Mouse (Mus musculus) ovary, adult 18-20 months (tissue): ENCODE measurements at regions not wholly inside any gene's neighbourhood (a gene's known extent, or its start where the extent isn't known, plus 50 kb on each side); places are given as distances from the start of the nearest gene placed in this dataset.

Experiments used
- DNase-seq: peaks from one replicate; pipeline ENCODE4 v3.0.0; 2022; ENCODE audit warnings: low spot score, mixed read lengths

DNA sequence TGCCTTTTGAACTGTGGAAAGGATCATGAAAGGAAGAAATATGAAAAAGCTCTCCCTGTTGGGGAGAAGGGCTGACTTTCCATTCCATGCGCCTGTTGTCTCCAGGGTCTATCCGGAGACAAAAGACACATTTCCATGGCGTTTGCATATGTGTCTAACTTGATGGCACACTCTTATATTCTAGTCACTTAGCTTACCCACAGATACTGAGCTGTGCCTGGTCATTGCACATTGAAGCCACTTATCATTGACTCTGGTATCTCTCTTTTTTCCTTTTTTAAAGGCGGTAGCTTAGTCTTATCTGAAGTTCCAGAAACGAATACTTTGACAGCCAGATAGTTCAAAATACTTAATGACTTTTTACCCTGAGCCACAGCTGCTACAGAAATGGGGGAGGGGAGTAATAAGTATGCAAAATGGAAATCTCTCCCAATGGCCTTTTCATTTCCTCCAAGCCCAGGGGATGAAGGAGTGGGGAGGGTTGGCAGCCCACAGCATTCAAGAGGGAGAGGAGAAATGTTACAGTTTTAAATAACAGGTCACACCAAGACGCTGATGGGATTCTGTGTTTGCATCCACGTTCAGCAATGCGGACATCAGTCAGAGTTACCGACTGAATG lies 137.9 kb upstream of the Slc35f3 start:
- no peak for DNase-seq

GRCm38 (mm10) chr8:126162748-126163371 lies 135.5 kb upstream of the Slc35f3 start:
- DNase-seq: no peak

DNA sequence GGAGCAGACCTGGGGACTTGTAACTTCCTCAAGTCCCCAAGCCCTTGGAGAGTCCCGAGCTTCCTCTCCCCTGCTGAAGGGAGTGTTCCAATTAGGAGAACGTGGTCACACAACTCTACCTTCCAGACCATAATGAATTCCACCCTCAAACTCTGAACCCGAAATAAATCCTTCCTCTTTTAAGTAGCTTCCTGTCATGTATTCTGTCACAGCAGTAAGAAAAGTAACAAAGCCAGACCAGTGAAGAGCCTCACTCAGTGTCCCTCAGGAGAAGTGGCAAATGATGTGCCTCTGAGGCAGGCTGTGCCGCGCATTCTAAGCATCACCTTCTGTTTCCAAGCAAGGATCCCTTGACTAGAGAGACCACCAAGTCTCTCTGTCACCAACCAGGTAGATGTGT lies 134.4 kb upstream of the Slc35f3 start:
- DNase-seq: no peak

GRCm38 (mm10) chr8:126165486-126166095 lies 132.8 kb upstream of the Slc35f3 start:
- DNase-seq: no peak

DNA sequence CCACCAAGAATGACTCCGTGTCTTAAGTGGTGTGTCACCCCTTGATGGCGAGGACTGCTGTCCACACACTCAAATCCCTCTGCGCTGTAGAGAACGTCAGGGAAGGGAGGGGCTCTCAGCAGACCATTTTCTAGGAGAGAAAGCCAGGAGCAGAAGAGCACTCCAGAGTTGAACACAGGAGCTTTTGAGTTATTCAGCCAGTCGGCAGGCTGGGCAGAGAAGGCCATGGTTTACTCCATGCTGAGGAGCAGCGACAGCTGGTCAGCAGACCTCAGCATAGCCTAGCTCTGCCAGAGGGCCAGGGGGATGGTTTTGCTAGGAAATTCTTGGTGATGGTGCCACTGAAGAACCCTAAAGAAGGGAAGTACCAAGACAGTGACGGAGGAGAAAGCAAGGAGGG lies 132.0 kb upstream of the Slc35f3 start:
- no peak for DNase-seq

DNA sequence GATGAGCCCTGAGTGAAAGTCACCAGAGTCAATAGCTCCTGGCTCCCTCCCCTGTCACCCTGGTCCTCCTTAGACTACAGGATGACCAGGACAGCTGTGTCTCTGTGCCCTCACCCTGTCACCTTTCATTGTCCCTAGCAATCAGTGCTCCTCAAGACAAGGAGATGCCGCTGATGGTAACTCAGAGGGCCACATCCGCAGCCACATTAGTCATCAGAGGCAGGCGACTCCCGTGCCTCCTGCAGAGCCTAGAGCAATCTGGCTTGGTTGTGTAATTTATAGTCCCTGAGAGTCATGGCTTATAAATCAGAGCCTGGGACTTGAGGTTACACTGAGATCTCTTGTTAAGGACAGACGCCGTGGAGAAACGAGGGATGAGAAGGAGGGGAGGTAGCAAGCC lies 123.9 kb upstream of the Slc35f3 start:
- no peak for DNase-seq

GRCm38 (mm10) chr8:126176305-126176704 lies 122.1 kb upstream of the Slc35f3 start:
- no peak for DNase-seq

DNA sequence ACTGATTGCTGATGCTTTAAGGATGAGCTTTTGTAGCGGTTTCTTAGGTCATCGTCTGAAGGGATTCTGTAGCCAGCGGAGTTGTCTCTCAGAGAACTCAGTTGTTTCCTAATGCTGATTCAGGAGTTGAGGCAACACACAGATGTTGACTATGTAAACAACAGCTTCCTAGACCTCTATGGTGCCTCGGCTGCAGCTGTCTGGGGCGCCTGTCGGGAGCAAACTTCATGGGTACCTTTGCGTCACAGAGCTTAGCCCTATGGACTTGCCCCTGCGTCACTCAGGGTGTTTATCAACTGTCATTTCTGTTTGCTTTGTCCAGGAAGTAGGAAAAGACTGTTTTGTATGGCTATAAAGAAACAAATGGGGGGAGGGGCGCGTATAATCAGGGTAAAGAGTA lies 120.5 kb upstream of the Slc35f3 start:
- DNase-seq: no peak

DNA sequence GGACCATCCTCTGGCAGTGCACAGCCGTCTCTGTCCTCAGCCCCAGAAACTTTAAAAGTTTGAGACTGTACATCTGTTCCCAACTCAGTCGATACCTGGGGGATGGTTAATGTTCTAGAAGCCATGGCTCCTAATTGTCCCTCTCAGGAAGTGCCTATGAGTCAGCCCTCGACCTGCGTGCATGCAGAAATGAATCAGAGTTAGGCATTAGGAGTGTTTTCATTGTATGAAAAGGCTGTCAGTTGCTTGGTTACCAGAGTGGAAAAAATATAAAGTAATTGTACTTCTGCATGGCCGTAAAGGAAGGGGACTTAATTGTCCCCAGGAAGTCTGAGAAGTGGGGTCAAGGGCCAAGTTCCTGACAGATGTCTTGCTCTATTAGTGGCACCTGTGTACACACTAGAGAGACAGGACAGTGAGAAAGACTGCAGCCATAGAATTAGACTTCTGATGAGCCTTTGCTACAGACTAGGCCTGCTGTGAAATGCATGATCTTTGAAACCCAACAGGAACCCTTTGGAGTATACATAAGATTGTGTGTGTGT lies 109.5 kb upstream of the Slc35f3 start:
- DNase-seq: no peak

DNA sequence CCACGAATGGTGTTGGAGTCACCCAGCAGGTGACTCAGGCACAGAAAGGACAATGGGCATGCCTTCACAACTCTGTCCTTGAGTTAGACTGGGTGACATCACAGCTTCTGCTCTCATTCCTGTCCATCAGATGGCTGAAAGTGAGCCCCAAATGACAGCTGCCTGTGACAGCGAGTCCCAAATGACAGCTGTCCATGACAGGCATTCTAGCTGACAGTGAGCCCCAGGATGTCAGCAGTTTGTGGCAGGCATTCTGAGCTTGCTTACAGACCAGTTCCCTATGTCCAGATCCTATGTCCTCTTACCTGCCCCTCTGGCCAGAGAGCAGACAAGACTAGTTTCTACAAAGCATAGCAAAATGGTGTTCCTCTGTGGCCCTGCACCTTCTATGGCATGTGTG lies 102.7 kb upstream of the Slc35f3 start:
- DNase-seq: no peak

DNA sequence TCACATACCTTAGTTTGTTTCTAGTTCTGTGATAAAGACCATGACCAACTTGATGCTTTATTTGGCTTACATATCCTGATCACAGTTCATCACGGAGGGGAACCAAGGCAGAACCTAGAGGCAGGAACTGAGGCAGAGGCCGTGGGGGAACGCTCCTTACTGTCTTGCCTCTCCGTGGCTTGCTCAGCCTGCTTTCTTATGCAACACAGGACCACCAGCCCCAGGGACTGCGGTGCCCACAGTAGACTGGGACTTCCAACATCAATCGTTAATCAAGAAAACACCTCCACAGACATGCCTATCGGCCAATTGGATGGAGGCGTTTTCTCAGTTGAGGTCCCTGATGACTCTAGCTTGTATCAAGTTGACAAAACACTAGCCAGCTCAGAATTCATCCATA lies 87.8 kb upstream of the Slc35f3 start:
- no peak for DNase-seq

GRCm38 (mm10) chr8:126212802-126213201 lies 85.6 kb upstream of the Slc35f3 start:
- no peak for DNase-seq

- no peak for DNase-seq
These were observed 83.8 kb upstream of the Slc35f3 start for GRCm38 (mm10) chr8:126214571-126214970.

- DNase-seq: no peak
These were observed 82.0 kb upstream of the Slc35f3 start for GRCm38 (mm10) chr8:126216391-126216790.

- no peak for DNase-seq
These were observed 76.7 kb upstream of the Slc35f3 start for GRCm38 (mm10) chr8:126221631-126222030.

- DNase-seq: no peak
These were observed 66.6 kb upstream of the Slc35f3 start for GRCm38 (mm10) chr8:126231801-126232200.

DNA sequence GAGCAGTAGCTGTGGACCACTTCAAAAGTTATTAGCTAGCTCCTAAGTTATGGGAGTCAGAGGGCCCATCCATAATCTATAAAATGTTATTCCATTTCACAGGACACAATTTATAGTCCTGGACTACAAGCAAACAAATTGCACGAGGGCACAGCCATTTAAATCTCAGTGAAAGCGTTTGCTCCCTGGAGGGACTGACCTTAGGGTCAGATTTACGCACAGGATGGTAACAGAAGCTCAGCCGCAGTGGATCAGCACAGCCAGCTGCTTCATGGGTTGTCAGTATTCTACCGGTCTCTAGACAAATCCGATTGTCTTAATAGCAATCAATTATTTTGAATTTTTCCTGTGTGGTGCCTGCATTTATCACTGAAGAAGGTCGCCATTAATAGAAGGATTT lies 65.8 kb upstream of the Slc35f3 start:
- no peak for DNase-seq

- DNase-seq: no peak
These were observed 58.7 kb upstream of the Slc35f3 start for GRCm38 (mm10) chr8:126239684-126240083.

DNA sequence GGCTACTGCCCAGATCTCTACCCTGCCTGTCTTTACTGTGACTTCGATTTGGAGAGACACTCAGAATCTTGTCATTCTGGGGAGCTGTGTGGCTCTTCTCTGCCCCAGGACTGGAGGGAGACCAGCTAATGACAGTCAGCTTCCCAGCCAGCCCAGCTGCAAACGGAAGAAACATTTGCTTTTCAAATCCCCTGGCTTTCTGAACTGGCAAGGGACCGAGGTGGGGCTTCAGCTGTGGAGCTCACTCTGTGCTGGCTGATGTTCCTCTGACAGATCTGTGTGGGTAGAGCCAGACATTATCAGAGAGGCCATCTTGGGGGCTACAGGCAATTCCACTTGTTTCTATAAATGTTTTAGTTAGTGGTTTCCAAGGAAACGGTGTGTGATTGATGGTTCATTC lies 54.0 kb upstream of the Slc35f3 start:
- no peak for DNase-seq
